In the genomic region with DNA sequence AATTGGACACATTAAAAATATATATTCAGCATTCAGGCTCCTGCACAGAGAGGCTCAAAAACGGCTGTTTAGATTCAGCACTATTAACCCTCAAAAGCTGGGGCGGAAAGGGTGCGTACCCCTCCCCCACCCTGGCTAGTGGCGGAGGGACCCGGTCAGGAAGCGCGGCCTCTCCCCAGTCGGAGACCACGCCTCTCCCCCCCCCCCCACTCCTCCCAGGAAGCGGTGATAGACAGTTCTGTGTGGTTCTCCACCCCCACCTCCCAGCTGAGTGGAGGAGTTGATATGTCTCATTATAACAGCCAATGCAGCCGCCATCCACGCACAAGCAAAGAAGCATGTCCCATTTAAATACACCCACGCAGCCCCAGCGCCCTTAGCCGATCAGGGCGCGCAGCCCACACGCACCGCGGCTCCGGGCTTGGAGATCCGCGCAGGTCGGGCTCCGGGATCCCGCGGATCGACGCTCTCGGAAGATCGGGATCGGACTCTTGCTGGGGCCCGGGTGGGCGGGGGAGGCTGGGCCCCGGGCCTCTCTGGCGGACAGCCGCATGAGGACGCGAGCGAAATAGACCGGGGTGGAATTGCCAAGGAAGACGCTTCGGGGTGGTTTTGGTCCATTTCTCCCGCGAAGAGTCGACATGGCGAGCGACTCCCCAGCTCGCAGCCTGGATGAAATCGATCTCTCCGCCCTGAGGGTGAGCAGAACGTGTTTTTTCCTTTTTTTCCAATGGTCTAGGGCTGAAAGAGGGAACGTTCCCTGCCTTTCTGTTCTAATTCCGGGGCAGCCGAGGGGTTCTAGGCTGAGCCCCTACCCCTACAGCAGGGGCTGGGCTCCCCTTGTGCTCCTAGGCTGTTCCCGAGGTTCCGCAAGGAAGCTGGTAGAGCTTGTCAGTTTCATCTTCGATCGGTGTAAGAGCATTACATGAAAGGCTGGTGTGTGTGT, we compare ENCODE assay signal across 8 mouse cellular contexts. TPM values are rescaled to one million over a fixed set of nuclear protein-coding genes. Genes with fewer than 3 reads are reported as not detected.
DNase-seq lines count a peak whose midpoint lies in the region; ATAC-seq and TF ChIP-seq lines count a peak whose summit lies in the region.

Tnik (plus strand) TSS at position 213 of the 946 bp plus-strand sequence.

- H3K9me3 ChIP-seq in hindbrain, embryonic 13.5 days = no peaks in the 10 kb centered on the region

- WGBS in hindbrain, embryonic 13.5 days = 0% methylated on average over 58 of the region's 59 CpGs

- H3K4me1 ChIP-seq in hindbrain, embryonic 13.5 days (replicated peaks) = peaks cover 39% of the 10 kb centered on the region

- peak; percentile 70 for ATAC-seq in Patski
- peak; percentile 92 for ATAC-seq in hindbrain, embryonic 13.5 days (ENCODE audit: low FRiP score)

- peak within 1 kb of the TSS; percentile 97 for H3K27ac ChIP-seq in hindbrain, embryonic 13.5 days

- in situ Hi-C loops in Patski (cut with MboI; ENCODE audit: low pct_unique_long_range_greater_than_20kb) = loop anchor here (5.0 to 10.0 kb wide), 2 partner anchors 86 to 482 kb away; no protein-coding TSS in a partner anchor

- POLR2A ChIA-PET in Patski (lab: Charles Lee) = interaction anchor here (0.6 to 1.6 kb wide), 7 partner anchors 54 to 539 kb away, joined by 3 to 7 read pairs (median 3); no protein-coding TSS in a partner anchor

- peak within 1 kb of the TSS; percentile 82 for H3K4me3 ChIP-seq in hindbrain, embryonic 13.5 days

- DNase-seq in Patski (ENCODE audit: low read depth, low spot score) = peak; percentile 58
- peak; percentile 88 for DNase-seq in cerebellum, adult 9-11 months
- peak; percentile 74 to 80 for DNase-seq in frontal cortex, postnatal 25 days (ENCODE audit: low spot score in 2 of 2)
- peak; percentile 91 for DNase-seq in left cerebral cortex, adult 11 months (ENCODE audit: low spot score)
- peak; percentile 86 for DNase-seq in lung, postnatal 36 days
- DNase-seq in retina, postnatal 1 day = peak; percentile 93
- peak; percentile 56 for DNase-seq in urinary bladder, adult 2 months (ENCODE audit: low spot score)

- H3K9ac ChIP-seq in hindbrain, embryonic 13.5 days = peak within 1 kb of the TSS; percentile 98

- CTCF ChIA-PET in Patski (lab: Charles Lee) = interaction anchor here (1.2 to 2.6 kb wide), 8 partner anchors 11 to 483 kb away, joined by 4 to 11 read pairs (median 6); no protein-coding TSS in a partner anchor

- no peaks in the 10 kb centered on the region for H3K27me3 ChIP-seq in Patski
- no peaks in the 10 kb centered on the region for H3K27me3 ChIP-seq in hindbrain, embryonic 13.5 days

- TF ChIP-seq CTCF in Patski (IDR thresholded peaks at IDR 0.05) = no peak

- H3K4me2 ChIP-seq in hindbrain, embryonic 13.5 days = peak within 1 kb of the TSS; percentile 80

- no peaks in the 10 kb centered on the region for H3K36me3 ChIP-seq in hindbrain, embryonic 13.5 days

RNA-seq across cellular contexts. Expression of gene Tnik, which starts in this region (rescaled TPM):
- polyA plus RNA-seq in Patski (2021) = 20.7 TPM
- polyA plus RNA-seq in hindbrain, embryonic 13.5 days (2015; fragmentation: Nextera tagmentation; extraction: Ambion mirVana) = 70.7 and 73.6 TPM in 2 replicates
- 12.5 and 22.6 TPM in 2 replicates for polyA plus RNA-seq in urinary bladder, adult 2 months (2012; rRNA removed)

Comparison
In these comparisons a context has a peak if more than half of its experiments do, and no peak if none do; other contexts are left out.
1. Peak in every context shown above with its lines: DNase-seq, ATAC-seq, H3K4me3 ChIP-seq and H3K27ac ChIP-seq.